Comparison of ENCODE assay signal across 8 mouse cellular contexts in genomic region chr5:27261746-27262727, GRCm38 (mm10).
A peak's percentile ranks its signal among the peaks of the same experiment; 100 is the strongest.
DNase-seq lines count a peak whose midpoint lies in the region; ATAC-seq lines count a peak whose summit lies in the region.

No protein-coding gene starts in this region.

- no peaks in the 10 kb centered on the region for H3K27me3 ChIP-seq in forebrain, embryonic 14.5 days (replicated peaks; ENCODE audit: control insufficient read depth, insufficient read depth, low read length)
- H3K27me3 ChIP-seq in midbrain, embryonic 16.5 days (ENCODE audit: control insufficient read depth, insufficient read depth, low read depth, low read length), result no peaks in the 10 kb centered on the region

- H3K4me2 ChIP-seq in forebrain, embryonic 14.5 days (ENCODE audit: low read length), result peak overlapping the region; percentile 61
- peak overlapping the region; percentile 73 for H3K4me2 ChIP-seq in midbrain, embryonic 16.5 days (ENCODE audit: low read length)

- peak; percentile 95 for ATAC-seq in forebrain, embryonic 14.5 days
- peak; percentile 96 for ATAC-seq in midbrain, embryonic 16.5 days
- ATAC-seq in erythroblast, adult 5-6 weeks (replicated peaks; ENCODE audit: low FRiP score, poor library complexity, severe bottlenecking), result no peak

- H3K9me3 ChIP-seq in forebrain, embryonic 14.5 days (replicated peaks; ENCODE audit: control insufficient read depth, low read length), result no peaks in the 10 kb centered on the region
- no peaks in the 10 kb centered on the region for H3K9me3 ChIP-seq in midbrain, embryonic 16.5 days (replicated peaks; ENCODE audit: control insufficient read depth, low read length, poor library complexity, severe bottlenecking)

- peak overlapping the region; percentile 38 for H3K4me3 ChIP-seq in forebrain, embryonic 14.5 days (ENCODE audit: low read depth, low read length)
- peak overlapping the region; percentile 52 for H3K4me3 ChIP-seq in midbrain, embryonic 16.5 days (ENCODE audit: low read depth, low read length)

- WGBS in forebrain, embryonic 14.5 days, result 1% methylated on average over 27 of the region's 27 CpGs
- WGBS in midbrain, embryonic 16.5 days, result 3% methylated on average over 21 of the region's 27 CpGs

- intact Hi-C loops in gastrocnemius, postnatal 14 days (cut with DNase I; ENCODE audit: low total_unique reads), result no loop called here

- peak; percentile 9 for DNase-seq in gastrocnemius, postnatal 14 days
- DNase-seq in gastrocnemius, adult 18-20 months (ENCODE audit: low spot score), result no peak
- DNase-seq in cerebellum, adult 11 months, result peak; percentile 50
- peak; percentile 82 for DNase-seq in forebrain, embryonic 14.5 days (ENCODE audit: low spot score)
- peak; percentile 74 to 85 for DNase-seq in layer of hippocampus, postnatal 14 days (ENCODE audit: low spot score in 2 of 2)
- no peak for DNase-seq in adrenal gland, adult 8-10 months

- no peaks in the 10 kb centered on the region for H3K36me3 ChIP-seq in forebrain, embryonic 14.5 days (ENCODE audit: control insufficient read depth, insufficient read depth, low read length)
- no peaks in the 10 kb centered on the region for H3K36me3 ChIP-seq in midbrain, embryonic 16.5 days (ENCODE audit: control insufficient read depth, insufficient read depth, low read length)

- peak overlapping the region; percentile 63 for H3K27ac ChIP-seq in forebrain, embryonic 14.5 days (ENCODE audit: low read depth, low read length)
- peak overlapping the region; percentile 87 for H3K27ac ChIP-seq in midbrain, embryonic 16.5 days (ENCODE audit: low read length)

- H3K9ac ChIP-seq in forebrain, embryonic 14.5 days (ENCODE audit: low read length), result peak overlapping the region; percentile 68
- H3K9ac ChIP-seq in midbrain, embryonic 16.5 days (ENCODE audit: low read depth, low read length), result peak overlapping the region; percentile 80

- peaks cover 2% of the 10 kb centered on the region; the same call in 1 of the 2 replicates for H3K4me1 ChIP-seq in forebrain, embryonic 14.5 days (ENCODE audit: control insufficient read depth, insufficient read depth, low read length)
- H3K4me1 ChIP-seq in midbrain, embryonic 16.5 days (ENCODE audit: control insufficient read depth, insufficient read depth, low read length), result peaks cover 36% of the 10 kb centered on the region

Comparison
In these comparisons a context has a peak if more than half of its experiments do, and no peak if none do; other contexts are left out.
1. DNase-seq: peak in gastrocnemius, postnatal 14 days (single experiment), cerebellum, adult 11 months (single experiment), forebrain, embryonic 14.5 days (single experiment) and layer of hippocampus, postnatal 14 days (2 of 2); none in gastrocnemius, adult 18-20 months (single experiment) and adrenal gland, adult 8-10 months (single experiment).